Mouse (Mus musculus): ENCODE results near the gene Zbtb20.

The Zbtb20 gene

DNA sequence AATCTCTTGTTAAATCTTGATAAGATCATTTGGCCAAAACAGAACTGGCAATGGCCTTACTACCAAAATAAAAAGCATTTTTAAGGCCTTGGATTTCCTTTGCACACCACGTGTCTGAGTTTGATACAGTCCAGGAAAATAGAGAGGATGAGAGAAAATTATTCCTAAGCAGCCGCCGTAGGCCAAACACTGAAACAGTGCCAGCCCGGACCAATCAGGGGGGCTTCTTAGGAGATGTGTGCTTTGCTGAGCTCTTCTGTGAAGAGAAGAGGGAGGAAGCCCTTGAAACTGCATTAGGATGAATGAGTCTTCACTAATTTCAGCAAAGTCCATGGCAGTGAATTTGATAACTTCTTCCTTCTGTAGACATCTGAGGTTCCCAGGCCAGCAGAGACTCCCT lies 635.9 kb downstream of the Zbtb20 start:
- no peak for DNase-seq (ENCODE audit: low spot score in 2 of 2)

DNA sequence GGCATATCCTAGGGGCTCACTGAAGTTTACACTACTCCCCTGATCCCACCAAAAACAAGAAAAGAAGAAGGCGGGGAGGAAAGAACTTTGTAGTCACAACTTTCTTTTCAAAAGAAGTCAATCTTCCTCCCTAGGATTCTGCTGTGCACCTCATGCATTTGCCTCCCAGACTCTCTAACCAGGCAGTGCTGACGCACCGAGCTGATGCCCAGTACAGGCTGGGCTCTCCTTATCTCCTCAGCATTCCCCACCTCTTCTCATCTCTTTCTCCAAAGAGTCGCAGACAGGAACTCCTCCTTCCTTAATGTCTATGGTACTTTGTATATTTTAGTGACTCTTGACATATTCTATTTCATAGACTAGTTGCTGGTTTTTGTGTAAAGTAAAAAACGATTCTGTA lies 638.3 kb downstream of the Zbtb20 start:
- no peak for DNase-seq (ENCODE audit: low spot score in 2 of 2)

DNA sequence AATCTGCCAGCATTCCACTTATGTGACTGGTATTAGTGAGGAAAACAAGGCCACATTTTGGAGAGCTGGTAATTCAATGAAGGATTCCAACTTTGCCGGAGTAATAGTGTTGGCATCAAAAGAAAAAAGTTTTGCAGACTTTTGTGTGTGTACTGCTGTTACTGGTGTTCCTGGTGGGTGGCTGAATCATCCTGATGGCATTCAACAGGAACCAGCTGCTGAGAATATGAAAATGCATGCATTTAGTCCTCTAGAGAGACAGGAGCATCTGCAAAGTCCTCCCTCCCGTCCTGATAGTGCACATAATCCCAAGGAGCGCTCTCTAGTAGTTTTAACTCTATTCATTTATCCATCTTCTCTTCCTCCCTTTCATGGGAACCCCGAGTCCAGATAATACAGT lies 639.9 kb downstream of the Zbtb20 start:
- DNase-seq (ENCODE audit: low spot score in 2 of 2) = no peak

DNA sequence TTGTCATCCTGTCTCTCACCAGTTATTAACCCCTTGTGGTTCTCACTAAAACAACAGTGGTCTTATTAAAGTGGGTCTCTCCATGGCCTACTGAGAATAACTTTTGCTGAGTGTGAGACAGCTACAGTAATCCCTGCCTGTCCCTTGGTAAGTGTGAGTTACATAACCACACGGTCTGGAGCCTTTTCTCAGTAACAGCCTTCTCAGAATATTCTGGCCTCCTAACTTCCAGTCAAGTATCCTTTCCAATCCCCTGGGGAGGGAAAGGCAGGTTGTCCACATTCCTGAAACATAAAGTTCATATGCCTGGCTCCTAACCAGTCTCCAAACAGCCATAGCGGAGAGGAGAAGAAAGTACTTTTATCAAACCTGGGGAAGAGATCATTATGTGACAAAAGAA lies 644.6 kb downstream of the Zbtb20 start:
- no peak for DNase-seq (ENCODE audit: low spot score in 2 of 2)

DNA sequence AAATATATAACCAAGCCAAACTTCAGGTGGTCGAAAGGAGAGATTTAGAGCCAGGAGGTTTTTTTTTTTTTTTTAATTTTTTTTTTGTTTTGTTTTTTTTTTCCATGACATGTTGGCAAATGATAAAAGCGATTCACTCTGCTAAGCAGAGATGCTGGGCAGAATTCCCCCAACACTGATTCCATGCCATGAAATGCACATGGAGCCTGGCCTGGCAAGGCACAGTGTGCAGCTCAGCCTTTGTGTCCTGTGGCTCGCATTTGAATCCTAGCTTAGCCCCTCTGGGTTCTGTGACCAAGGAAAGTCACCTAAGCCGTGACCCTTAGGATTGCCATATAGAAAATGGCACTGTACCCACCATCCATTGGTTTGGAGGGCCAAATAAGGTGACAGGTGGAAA lies 646.8 kb downstream of the Zbtb20 start:
- DNase-seq (ENCODE audit: low spot score in 2 of 2) = no peak

DNA sequence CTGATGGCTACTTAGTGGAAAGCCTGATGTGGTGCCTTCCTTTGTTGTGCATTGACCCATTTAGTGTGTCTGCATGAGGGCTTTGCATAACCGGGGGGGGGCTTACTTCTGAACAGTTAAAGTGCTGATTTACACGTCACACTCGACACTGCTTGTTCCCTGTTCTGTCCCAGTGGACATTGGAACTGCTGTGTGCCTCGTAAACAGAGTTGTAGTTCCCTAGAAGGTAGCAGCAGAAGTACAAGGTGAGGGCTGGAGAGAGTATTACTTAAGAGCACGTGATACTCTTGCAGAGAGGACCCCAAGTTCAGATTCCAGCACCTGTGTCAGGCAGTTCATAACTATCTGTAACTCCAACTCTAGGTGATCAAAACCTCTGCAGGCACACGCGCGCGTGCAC lies 648.5 kb downstream of the Zbtb20 start:
- no peak for DNase-seq (ENCODE audit: low spot score in 2 of 2)

DNA sequence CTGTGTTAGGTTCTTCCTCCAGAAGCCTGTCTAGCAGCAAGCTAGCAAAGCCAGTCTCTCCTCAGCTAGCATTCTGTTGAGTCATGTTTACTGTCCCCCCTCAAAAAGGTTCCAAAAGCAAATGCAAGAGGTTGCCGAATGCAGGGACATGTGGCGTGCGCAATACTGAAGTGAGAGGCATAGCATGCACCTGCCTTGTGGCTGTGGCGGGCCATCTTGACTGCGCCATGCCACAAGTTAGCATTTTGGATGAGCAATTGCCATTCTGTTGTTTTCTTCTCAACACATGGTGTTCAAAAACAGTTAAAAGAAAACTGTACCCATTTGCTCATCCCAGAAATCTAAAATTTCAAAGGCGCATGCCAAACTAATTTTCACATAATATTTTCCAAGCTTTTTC lies 649.9 kb downstream of the Zbtb20 start:
- no peak for DNase-seq (ENCODE audit: low spot score in 2 of 2)

DNA sequence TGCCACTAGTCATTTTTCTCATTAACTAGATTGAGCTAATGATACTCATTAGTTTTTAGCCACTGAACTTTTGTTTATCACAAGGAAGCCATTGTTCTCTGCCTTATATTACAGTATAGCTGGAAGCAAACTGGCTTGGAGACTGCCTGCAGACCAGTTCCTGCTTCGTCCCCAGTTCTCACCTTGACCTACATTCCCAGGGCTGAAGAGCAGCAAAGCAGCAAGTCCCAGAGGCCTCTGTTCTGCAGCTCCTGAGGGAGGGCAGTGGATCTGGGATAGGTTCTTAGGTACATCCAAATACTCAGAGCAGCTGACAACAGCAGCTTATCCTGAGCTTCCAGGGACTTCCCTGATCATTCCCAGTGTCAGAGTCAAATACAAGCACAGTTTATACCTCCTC lies 652.6 kb downstream of the Zbtb20 start:
- DNase-seq (ENCODE audit: low spot score in 2 of 2) = no peak

DNA sequence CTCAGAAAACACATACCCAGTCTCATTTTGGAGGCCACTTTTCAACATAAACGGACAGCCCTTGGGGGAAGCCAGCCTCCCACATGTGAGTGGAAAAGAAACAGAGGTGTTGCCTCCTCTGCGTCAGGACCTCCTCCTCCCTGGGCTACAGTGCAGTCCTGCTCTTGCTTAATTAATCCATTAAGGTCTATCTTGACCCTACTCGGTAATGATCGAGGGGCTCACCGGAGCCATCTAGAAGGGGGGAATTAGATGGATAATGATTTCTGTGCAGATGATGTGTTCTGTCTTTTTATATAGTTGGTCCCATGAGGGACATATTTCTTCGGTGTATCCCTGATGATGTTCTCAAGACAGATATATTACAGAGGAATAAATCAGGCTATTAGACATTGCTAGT lies 655.6 kb downstream of the Zbtb20 start:
- DNase-seq (ENCODE audit: low spot score in 2 of 2) = no peak

DNA sequence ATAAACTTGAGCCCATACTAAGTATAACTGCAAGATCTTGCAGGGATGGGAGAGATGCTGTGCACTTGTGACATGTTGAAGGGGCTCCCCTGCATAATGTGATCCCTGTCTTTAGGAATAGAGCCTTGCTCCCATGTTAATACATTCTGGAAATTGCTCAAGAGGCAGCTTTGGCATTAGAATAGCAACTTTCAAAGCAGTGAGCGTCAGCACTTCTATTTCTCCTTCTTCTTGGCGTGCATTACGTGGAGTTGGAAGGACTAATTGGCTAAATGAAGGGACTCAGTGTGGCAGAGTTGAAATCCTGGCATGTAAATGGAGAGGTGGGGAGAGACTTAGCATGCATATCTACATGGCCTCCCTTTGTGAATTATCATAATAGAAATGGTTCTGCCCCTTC lies 658.4 kb downstream of the Zbtb20 start:
- no peak for DNase-seq (ENCODE audit: low spot score in 2 of 2)

DNA sequence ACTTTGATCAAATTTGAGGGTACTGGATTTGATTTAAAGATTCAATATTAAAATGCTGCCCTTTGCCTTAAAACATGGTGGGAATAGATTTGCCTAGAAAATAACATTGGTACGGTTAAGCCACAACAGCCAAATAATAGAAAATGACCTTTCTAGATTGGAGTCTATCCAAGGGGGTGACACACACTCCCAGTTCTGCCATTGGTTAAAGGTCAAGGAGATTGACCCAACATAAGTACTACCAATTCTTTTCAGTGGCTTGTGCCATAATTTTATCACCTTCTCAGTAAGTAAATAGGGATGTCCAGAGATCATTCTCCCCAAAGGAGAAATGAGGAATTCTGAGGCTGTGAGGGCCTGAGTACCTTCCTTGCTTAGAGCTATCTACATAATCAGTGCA lies 660.2 kb downstream of the Zbtb20 start:
- no peak for DNase-seq (ENCODE audit: low spot score in 2 of 2)

DNA sequence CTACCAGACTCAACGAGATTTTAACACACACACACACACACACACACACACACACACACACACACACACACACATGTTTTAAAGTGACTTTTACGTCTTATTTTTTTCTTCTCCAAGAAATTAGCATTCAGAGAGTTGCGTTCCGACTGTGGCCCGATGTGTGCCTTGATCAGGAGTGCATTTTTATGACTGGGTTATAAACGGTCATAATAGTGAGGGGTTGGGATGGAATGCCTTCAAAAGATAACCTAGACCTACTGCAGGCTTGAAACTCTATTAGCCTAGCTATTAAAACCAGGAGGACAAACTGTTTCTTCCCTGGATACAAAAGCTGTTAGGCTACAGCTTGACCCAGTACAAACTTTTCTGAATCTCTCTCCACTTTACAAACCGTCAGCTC lies 661.5 kb downstream of the Zbtb20 start:
- DNase-seq (ENCODE audit: low spot score in 2 of 2) = no peak

DNA sequence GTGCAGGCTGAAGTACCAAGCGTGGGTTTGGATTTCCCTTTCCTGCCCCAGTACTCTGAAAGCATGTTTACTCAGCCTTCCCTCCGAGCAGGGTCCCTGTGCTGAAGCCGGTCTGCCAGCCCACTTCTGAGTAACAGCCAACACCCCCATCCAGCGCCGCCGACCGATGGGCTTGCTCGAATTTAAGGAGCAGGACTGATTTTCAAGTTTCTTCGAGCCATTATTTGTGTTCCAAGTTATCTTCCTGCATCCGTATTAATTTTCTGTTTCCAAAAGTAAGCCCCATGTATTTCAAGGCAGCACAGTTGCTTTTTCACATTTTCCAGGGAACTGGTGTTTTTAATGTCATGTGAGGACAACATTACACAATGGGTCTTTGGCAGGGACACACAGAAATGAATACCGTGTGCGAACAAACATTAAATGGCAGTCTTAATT lies 664.0 kb downstream of the Zbtb20 start:
- DNase-seq (ENCODE audit: low spot score in 2 of 2) = no peak

DNA sequence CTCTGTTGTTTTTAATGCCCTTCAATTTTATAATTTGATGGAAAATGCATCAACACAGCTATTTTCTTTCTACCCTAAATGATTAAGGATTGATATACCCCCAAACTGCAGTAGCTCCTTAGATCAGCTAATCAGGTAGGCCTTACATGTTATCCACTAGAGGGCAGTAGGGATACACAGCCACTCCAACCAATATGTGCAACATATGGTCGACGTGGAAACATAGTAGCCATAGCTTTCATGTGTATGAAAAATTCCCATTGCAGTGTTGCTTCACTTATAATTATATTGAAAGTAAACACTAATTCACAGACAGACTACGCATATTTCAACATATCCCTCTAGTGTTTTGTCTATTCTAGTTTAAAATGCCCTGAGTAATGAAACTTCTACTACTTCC lies 664.4 kb downstream of the Zbtb20 start:
- DNase-seq (ENCODE audit: low spot score in 2 of 2) = no peak

DNA sequence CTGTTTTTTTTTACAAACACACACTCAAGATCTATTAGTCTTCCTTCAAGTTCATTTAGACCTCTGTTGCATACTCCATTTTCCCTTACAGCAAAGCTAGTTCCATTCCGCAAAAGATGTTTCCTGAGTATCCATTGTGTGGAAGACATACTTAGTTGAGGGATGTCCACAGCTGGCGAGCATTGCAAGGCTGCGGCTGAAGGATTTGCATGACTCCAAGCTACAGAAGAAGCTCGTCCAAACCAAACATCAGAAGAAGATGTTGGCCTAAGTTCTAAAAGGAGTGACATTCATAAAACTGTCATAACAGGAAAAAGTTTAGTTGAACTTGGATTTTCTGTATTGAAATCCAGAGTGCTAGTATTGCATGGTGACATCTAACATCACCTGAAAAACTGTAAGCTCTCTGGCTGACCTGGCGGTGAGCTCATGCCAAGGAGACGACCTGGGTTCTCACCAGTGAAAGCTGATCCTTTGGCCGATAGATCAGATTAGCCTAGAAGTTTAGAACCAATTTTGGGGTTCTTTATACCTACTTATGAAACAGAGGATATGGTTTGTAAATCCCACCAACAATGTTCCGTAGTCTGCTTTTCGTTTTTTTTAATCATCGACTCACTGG lies 665.0 kb downstream of the Zbtb20 start:
- DNase-seq (ENCODE audit: low spot score in 2 of 2) = no peak

DNA sequence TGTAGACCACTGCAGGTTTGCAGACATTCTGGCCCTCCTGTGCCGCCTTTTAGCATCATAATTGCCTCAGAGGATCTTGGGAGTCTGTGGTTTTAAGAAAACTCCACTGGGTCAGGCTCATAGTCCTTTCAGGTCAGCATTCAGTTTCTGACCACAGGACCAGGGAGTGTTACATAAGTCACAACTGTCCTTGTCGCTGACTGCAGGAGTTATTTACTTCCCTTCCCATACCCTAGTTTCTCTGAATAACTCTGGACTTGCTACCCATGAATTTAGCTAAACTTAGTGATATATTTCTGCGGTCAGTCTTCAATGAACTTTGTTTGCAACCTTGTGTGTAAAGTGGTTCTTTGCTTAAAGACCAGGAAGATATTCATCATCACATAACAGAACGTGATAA lies 669.6 kb downstream of the Zbtb20 start:
- no peak for DNase-seq (ENCODE audit: low spot score in 2 of 2)

DNA sequence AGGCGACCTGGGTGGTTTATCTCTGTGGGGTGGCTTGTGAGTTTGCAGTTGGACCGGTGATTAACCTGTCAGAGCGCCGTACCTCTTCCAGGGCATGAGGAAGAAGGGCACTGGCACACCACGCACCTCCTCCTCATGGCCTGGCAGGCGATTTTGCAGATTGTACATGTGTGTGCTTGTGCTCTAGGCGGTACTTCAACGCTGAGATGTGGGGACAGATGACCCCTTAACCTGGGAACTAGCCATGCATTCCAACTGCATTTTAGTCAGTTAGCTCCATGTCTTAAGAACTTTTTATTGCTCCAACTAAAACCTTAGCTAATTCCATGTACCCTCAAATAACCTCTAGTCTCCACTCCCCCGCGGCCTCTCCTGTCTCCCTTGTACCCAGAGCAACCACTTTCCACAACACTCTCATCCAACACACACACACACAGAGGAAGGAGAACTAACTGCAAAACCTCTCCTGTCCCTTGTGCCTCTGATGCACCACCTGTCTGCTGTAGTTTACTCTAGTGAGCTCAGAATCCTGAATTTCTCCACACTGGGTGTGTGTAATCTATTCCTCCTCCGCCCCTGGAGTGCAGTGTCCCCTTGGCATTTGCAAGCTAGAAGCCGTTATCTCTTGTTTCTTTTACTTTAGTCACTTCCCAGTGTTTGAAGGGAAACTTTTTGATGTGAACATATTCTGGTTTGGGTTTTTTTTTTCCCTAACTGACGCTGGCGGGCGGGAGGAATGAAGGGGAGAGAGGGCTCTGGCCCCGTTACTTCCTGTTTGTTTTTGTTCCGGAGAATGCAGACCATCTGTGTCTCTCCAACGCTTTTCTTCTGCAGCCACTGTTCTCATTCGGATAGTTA lies 671.9 kb downstream of the Zbtb20 start:
- DNase-seq (ENCODE audit: low spot score in 2 of 2) = no peak

DNA sequence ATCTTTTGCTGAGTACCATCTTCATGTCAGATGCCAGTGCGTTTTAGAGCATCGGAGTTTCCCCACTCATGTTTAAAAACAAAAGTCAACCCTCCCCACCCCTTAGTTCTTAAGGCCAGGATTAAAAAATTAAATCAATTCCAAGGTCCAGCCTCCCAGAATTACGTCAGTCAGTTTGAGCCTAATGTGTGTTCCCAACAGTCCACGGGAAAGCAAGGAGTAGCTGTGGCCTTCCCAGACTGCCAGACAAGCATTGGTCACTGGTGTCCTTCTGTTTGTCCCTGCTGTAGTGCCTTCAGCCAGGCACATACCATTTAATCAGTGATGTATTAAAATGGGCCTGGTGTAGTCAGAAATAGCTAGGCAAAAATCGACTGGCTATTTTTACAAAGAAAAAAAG lies 673.1 kb downstream of the Zbtb20 start:
- no peak for DNase-seq (ENCODE audit: low spot score in 2 of 2)

DNA sequence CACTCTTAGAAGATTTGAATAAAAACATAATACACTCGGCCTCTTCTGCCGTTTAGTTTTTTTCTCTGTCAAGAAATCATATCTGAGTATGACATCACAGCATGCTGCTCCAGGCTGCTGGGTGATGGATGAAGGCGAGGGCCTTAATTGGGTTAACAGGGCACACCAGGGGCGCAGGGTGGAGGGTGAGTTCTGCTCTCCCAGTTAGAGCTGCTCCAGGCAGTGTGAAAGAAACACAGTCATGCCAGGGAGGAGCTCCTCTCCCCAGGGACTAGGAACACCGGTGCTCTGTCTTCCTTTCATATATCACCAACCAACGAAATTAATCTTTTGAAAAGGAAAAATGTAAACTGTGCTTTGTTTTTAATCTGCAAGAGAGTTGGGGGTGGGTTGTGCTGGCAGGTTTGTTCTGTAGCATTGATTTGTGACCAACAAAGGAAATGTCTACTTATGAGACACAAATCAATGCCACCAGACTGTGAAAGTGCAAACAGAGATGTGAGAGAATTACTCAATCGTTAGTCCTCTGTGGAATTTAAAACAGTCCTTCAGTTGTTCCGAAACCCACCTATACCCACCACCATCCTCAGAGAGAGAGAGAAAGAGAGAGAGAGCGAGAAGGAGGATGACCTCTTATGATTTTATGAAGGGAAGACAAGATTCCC lies 673.9 kb downstream of the Zbtb20 start:
- no peak for DNase-seq (ENCODE audit: low spot score in 2 of 2)

DNA sequence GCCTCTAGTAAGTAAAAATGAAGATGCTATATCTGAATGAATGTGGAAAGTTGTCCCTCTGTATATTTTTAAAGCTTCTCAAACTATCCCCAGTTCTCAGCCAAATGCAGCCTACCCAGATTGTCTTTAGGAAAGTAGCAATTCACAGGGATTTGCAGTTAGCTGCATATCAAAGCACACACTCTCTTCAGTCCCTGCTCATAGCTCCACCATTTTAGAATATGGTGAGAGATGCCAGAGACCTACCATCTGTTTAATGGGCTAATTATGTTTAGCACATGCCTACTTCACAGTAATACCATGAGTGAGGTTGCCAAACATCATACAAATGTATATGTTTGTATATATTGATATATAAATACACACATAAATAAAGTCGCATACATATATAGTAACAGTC lies 676.8 kb downstream of the Zbtb20 start:
- DNase-seq (ENCODE audit: low spot score in 2 of 2) = no peak

DNA sequence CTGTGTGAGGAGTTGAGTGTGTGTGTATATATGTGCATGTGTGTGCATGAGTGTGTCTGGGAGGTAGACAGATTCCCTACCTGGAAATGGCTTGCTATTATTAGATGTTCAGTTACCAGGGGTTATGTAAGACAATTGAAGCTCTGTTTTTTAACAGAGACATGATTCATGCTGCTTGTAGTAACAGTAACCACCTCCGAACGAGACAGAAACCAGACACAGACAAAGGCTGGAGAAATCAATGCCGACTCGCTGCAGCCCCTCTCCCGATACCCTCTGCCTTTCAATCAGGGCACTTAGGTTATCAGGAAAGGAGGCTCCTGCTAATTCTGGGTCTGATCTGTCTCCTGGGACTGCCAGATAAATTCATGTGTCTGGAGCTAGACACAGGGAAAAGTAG lies 681.7 kb downstream of the Zbtb20 start:
- DNase-seq (ENCODE audit: low spot score in 2 of 2) = no peak

DNA sequence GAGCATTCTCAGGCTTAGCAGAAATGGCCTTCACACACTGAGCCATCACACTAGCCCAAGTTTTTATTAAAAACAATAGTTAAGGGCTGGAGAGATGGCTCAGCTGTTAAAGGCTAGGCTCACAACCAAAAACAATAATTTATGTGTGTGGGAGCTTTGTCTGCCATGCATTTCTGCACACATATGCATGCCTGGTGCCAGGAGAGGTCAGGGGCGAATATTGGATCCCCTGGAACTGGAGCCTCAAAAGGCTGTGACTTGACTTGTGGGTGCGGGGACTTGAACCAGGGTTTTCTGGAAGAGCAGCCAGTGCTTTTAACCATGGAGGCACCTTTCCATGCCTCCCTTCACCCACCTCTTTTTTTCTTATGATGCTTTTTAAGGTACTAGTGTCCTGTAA lies 685.6 kb downstream of the Zbtb20 start:
- no peak for DNase-seq (ENCODE audit: low spot score in 2 of 2)

DNA sequence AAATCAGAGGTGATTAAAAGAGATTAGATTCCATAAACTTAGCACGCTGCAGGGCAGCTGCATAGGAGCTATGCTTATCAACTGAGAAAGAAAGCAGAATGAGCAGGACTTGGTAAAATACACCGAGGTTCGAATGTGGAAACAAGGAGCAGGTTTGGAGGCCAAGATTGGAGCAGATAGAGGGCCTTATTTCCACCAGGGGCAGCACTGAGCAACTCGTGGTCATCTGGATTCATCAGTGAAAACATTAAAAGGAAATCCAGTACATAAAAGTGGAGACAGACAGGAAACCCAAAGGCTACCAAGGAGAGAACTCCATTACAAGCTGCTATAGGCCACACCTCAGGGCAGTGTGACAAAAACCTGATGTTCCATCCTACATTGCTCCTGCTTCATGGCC lies 686.3 kb downstream of the Zbtb20 start:
- DNase-seq (ENCODE audit: low spot score in 2 of 2) = no peak
